Mouse (Mus musculus) ovary, postnatal 14 days (tissue): ENCODE results near the gene Tmcc1.
"Not testable (repeated sequence)": the region's sequence is repeated elsewhere in the genome, so short reads cannot be mapped to it uniquely, and the experiment has no call there.

Experiments
- DNase-seq: peaks from one replicate; pipeline ENCODE4 v3.0.0; 2022; ENCODE audit warnings: low spot score

Gene Tmcc1

DNA sequence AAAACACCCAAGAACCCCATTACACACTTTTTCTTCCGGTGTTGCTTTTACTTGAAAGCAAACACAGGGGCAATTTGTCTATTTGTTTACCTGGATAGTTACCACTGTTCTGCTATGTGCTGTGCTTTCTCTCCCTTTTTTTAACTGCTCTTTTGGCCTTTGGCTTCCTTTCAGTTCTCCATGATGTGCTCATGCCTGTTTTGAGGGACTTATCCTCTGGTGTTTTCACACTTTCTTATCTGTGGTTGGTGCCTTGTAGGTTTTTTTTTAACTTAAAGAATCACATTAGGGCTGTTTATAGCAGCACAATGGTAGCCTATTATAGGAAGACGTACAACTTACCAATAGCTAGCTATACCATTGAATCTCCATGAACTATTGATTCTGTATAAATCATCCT, 51.6 kb downstream of the Tmcc1 start:
- DNase-seq = no peak

DNA sequence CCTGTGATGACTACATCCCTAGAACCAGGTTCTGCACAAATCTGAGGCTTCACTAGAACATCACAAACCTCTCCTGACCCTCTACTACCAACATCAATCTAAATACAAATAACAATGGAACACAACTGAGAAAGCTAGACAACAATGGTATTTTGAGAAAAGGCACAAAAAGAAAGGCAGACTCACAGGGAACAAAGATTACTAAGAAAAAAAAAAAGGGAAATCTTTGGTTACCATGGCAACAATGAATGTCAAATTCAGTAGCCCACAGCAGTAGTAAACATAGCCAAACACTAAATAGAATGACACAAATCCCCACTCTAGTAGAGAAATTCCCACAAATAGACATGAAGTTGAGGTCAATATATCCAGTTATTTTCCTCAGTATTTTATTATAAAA, 52.5 kb downstream of the Tmcc1 start:
- no peak for DNase-seq

DNA sequence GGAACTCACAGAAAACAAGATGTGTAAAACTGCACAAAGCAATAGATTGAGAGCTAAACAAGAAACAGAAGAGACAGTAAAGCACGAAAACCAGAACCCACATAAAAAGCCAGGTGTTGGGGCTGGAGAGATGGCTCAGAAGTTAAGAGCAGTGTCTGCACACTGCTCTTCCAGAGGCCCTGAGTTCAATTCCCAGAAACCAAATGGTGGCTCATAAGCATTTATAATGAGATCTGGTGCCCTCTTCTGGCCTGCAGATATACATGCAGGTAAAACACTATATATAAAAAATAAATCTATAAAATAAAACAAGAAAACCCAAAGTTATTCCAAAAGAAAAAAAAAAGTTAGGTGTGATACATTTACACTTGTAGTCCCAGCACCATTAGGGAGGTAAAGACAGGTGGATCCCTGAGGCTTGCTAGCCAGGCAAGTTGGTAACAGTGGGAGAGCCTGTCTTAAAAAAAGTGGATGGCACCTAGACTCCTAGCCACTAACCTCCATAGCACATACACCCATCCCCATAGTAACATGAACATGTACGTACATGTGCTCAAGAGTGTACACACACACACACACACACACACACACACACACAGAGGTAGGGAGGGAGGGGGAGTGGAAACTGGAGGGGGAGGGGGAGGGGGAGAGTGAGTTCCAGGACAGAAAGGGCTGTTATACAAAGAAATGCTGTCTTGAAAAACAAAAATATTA, 54.0 kb downstream of the Tmcc1 start:
- no peak for DNase-seq

DNA sequence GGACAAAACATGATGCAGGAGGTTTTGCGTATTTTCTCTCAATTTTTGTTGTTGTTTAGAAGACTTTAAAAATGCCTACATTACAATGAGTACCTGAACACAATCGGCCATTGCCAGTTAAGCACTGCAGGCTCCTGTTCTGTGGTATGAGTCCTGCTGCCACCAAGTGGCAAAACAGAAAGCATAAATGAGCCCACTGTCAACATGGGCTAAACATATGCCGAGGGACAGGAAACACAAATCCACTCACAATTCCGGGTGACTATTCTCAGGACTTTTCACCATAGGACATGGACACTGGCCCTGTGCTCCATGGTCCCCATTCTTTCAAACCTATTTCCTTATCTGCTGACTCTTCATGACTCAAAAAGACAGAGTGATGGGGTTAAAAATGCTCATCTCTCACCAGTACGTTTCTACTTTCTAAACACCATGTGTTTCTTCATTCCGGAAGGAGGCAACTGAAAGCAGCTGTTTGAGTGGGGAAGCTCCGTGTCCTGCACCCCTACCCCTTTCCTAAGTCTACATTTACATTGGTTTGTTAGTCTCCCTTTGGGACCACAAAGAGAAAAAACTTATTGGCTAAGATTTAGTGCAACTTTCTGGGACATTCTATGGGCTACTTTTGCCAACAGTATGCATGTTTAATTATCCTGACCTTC, 57.2 kb downstream of the Tmcc1 start:
- no peak for DNase-seq

DNA sequence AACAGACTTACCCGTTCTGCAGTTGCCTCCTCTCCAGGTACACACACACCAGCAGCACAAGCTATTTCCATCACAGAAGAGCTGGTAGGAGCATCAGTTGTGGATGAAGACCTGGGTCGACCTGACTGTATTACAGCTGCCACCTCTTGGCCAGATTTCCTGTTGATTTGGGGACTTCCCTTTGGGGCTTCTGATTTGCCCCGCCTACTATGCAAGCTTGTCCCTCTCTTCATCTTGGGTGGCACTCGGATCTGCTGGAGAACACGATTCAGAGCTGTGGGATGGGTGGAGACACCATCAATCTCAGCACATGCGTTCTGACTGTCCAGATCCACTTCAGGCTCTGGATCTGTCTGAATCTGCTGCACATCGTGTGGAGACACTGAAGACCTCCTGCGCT, 59.5 kb downstream of the Tmcc1 start:
- DNase-seq = no peak

DNA sequence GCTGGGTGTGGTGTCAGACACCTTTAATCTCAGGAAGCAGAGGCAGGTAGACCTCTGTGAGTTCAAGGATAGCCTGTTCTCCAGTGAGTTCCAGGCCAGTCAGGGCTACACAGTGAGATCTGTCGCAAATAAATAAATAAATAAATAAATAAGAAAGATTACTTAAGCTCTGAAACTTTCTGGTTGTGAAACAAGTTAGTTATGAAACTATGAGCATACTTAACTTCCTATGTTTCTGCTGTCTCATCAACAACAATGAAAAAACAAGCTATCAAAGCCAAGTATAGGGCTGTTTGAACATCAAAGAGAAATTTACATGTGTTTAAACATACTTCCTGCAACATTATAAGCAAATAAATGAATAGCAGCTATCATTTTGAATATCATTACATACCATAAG, 61.5 kb downstream of the Tmcc1 start:
- no peak for DNase-seq

DNA sequence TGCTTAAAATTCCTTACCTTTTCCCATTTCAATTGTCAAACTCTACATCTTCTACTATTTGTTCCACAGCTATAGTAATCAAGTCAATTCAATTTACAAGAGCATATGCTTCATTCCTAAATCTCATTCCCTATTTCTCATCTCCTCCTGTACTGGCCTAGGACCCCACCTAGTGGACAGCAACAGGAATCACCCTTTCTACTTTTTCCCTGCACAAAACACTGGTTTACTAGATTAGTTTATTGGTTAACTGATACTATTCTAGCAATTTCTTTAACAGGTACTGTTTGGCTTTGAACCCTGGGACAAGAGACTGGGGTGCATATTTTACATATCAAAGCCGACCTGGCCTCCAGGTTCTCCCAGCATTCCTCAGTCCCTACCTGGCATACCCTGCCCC, 64.6 kb downstream of the Tmcc1 start:
- DNase-seq = no peak

DNA sequence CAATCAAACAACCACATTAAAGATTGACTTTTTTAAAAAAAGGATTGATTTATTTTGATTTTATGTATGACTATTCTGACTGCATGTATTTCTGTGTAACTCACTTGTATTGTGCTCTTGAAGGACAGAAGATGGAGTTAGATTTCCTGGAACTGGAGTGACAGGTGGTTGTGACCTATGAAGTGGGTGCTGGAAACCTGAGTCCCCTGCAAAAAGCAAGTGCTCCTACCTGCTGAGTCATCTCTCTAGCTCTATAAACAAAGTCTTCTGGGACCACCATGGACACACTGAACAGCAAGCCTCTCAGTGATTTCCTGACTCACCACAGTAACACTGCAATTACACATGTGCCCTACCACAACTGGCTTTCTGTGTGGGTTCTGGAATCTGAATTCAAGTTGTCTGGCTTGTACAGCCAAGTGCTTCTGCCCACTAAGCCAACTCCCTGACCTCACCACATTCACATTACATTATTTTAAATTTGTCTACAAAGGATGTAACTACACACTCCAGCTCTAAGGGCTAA, 65.3 kb downstream of the Tmcc1 start:
- DNase-seq = no peak

DNA sequence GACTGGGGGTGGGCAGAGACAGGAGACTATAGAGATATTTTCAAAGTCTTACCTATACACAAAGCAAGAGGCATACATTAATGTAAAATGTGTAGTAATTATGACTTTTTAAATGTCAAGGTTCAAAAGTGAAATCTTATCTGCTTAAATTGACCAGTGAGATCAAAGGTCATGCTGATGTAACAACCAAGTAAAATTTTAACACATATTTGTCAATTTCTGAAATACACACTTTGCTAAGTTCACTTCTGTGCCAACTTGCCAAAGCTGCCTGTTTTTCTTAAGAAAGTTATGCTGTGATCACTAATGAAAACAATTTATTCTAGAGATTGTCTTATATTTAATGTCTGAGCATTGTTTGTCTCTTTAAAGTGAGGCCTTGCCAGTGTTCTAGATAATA, 66.7 kb downstream of the Tmcc1 start:
- no peak for DNase-seq

DNA sequence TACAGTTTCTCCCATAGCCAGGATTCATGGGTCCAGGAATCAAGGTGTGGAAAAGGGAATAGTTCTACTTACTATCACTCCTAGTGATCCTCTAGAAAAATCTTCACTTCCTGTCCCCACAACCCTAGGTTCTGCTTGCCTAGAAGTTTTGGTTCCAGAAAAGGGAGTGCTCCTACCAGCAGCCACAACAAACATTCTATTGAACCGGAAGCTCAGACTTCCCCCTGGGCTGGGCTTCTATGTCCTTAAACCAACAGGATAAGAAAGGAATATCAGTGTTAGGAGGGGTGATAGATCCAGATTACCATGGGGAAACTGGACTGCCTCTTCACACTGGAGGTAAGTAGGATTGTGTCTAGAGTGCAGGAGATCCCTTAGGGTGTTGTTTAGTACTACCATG, 70.4 kb downstream of the Tmcc1 start:
- DNase-seq = no peak

DNA sequence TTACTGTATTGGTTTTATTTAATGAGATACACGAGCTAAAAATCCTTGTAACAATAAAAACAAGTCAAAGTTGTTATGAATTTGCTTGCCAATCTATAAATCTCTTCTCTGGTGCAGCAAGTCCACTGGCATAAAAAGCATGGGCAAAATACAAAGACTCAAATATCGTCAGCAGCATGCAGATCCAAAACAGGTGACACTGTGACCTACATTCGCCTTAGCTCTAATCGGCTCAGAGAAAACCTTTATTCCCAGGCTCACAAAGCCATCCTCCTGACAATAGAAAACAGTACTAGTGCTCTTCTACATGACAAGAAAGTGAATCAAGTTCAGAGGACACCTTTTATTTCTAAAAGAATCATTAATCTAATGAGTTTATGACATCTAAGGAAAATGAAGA, 73.6 kb downstream of the Tmcc1 start:
- no peak for DNase-seq

DNA sequence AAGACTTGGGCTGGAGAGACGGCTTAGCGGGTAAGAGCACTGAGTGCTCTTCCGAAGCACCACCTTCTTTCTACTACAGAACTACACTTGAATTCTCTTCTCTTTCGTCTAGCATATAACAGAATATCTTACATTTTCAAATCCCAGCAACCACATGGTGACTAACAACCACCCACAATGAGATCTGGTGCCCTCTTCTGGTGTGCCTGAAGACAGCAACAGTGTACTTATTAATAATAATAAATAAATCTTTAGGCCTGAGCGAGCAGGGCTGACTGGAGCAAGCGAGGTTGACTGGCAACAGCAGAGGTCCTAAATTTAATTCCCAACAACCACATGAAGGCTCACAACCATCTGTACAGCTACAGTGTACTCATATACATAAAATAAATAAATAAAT, 76.7 kb downstream of the Tmcc1 start:
- DNase-seq = not testable (repeated sequence)

DNA sequence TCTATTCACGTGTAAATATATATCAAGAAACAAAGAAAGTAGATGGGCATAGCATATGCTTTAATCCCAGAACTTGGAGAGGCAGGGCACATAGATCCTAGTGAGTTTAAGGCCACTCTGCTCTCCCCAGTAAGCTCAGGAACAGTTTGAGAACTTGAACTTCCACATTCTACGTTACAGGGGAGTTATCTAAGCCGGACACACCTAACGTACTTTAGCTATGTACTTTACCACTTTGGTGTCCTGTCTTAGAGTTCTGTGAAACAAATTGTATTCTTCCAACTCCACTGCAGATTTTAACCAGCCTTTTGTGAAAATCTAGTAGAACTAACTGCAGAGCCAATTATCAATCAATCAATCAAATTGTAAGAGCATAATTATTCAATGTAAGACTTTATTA, 82.7 kb downstream of the Tmcc1 start:
- DNase-seq = no peak

DNA sequence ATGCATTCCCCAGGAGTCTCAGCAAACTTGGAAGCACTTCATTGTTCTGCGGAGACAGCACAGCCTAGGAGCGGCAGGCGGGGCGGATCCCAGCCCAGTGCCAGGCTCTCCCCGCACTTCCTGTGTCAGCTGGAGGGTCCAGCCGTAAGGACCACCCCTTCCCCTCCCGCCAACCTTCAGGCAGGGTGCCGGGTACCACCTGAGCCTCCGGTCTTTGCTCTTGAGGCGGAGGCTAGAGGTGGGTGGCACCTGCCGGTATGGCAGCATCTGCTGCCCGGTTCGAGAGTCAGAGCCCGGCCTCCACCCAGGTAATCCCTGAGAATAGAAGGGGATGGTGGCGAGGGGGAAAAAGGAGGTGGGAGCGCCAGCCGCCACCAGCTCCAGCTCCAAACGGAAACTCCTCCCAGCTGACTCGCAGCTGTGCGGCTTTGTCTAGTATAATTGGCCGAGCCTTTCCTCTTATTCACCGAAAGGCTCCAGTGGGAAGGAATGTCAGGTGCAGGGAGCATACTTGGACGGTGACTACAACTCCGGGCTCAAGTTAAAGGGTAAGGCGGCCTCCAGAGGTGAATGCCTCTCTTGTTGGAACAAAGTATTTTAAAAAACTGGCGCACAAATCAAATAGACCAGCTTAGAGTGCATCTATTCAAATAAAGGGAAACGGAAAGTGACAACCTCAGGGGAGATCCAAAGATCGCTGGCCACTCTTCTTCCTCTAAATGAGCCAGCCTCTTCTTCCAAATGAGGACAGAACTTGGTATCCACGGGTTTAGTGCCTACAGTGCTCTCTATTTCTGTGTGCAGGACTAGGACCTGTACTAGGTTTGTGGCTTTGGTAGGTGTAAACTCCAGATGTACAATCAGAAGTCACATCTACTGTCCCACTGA, 85.6 kb downstream of the Tmcc1 start:
- peak; percentile 22 for DNase-seq

DNA sequence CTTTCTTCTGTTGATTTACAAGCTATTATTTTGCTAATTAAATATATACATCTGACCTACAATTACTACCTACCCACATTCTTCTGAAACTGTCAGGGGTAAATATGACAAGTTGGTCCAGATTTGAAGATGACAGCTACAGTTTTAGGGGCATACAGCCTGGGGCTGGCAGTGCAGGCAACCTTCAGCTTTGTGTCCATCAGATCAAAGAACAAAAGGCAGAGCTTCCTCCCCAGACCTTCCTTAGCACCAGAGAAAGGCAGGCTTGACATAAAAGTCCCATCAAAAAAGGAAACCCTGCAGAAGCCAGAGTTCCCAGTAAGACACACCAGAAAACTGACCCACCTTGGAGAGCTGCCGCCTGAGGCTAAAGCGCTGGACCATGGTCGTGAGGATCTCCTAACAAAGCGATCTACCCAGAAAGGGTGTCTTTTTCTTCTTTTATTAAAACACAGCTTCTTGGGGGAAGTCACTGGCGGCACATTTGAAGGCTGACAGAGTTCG, 86.3 kb downstream of the Tmcc1 start:
- no peak for DNase-seq

DNA sequence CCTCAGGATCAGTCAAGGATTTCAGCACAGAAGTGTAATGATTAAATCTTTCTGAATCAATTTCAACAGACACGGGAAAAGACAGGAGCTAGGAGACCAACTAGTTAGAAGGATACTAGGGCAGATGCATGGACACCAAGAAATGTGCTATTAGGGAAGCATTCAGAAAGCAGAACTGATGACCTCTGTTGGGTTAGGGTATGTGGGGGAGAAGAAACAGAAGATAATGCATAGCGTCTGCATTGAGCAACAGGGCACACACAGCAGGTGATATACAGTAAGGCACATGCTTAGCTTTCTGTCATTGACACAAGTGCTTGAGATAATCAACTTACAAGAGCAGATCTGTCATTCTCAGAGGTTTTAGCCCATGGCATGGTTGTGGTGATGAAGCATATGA, 95.7 kb downstream of the Tmcc1 start:
- DNase-seq = no peak

DNA sequence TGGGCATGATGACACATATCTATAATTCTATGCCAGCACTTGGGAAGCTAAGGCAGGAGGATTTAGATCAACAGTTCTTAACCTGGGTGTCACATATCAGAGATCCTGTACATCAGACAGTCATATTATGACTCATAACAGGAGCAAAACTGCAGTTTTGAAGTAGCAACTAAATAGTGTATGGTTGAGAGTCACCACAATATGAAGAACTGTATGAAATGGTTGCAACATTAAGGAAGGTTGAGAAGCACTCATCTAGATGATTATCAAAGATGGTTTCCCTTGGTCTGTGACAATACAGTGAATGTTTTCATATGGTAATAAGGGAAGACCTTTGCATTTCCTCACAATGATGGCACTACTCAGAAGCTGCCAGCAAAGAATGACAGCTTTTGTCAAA, 103.9 kb downstream of the Tmcc1 start:
- DNase-seq = no peak

DNA sequence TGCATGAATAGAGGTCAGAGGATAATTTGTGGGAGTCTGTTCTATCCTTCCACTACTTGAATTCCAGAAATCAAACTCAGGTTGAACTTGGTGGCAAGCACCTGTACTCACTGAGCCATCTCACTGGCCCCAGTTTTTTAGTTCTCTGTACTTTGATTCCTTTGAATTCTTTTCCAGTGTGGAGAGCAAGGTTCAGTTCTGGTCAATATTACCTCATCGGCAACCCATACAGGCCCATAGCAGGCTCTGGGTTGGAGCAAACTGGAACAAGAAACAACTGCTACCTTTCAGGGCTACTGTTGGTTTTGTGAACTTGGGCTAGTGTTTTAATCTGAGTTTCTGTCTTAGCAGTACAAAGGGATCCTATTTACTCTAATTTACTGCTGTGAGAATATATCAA, 107.2 kb downstream of the Tmcc1 start:
- no peak for DNase-seq

DNA sequence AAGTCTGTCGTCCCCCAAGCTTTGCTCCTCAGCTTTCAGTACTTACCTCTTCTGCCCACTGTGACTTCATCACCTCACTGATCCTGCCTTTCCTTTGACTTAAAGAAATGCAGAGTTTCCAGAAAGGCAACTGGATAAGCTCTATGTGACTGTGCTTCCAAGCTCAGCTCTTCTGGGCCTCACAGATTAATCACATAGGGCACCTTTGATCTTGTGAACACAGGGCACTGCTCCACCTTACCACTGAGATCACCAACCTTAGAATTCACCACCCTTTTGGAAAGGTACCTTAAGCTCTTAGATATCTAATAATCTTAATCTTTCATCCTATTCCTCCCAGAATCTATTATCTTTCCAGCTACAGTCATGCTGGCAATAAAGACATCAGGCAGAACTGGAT, 111.0 kb downstream of the Tmcc1 start:
- no peak for DNase-seq

DNA sequence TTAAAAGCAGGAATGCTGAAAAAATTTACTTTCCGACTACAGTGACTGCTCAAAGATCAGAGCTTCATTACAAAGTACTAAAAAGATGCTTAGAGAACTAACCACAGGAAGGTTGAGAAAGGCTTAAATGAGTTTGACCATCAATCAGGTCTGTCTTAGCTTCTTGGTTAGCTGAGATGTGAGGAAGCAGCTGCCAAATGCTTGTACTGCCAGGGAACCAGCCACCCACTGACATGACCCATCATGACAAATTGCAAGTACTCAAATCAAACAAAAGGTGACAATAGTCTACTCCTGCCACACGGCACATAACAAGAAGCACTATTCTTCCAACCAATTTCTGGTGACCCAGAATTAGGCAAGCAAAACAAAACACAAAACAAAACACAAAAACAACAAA, 111.9 kb downstream of the Tmcc1 start:
- DNase-seq = no peak

DNA sequence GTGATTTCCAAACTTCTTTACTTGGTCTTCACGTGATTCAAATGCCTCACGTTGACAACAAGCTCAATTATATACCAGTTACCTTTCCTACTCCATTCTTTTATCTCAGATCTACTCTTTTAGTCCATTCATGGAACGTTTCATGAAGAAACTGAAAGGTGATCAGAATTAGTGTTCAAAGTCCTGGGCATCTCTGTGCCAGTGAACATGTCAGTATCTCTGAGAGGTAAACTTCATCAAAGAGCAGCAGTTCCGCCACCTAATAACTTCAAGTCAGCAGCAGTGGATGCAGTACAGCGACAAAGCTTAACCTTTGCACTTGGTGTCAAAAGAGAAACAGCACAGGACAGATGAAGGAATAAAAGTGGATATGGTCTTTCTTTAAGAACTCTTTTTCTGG, 112.5 kb downstream of the Tmcc1 start:
- no peak for DNase-seq

DNA sequence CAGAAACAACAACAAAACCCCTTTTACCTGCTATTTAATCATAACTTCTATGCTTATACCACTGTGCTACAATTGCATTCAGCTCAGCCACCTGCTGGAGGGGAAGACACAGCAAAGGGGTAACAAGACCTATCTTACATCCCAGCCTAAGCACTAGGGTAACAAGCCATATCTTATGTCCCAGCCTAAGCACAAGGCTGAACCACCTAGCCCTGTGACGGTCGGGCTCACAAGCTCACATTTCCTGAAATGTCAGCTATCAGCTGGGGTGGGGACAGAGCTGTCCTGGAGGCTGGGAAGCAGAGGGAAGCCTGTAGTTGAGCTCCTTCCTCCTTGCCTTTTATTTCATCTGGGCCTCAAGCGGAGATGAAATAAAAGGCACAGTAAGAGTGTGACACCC, 115.7 kb downstream of the Tmcc1 start:
- DNase-seq = no peak

DNA sequence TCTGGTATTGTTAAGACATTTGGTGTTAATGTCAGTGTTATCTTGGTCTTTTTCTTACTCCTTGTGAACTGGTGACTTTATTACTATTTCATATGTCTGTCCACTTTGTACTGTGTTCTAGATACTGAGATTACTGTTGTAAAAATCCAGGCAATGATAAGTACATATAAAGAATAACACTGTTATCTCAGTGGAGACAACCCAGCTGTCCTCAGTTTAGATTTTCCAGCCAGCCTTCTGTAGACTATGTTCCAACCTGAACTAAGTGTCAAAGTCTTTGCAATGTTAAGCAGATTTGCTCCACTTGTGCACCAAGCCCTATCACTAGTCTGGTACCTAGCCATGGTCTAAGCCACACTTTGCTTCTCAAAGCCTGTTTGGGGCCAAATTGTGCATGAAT, 118.4 kb downstream of the Tmcc1 start:
- no peak for DNase-seq
